Mouse (Mus musculus) kidney, embryonic 16.5 days (tissue): Measurements from ENCODE around the gene S1pr1. TPM values are rescaled to one million over a fixed set of nuclear protein-coding genes. Genes with fewer than 3 reads are reported as not detected.

Source experiments
- ATAC-seq: fragments of 200-750 bp; cut with Nextera tagmentation; 2 replicates; pipeline ENCODE4 v1.8.0; 2017; ENCODE audit warnings: moderate TSS enrichment; ENCODE audit not compliant: low FRiP score, low TSS enrichment
- H3K27ac ChIP-seq: fragments of 300-500 bp; sonication (generic); 2 replicates; pipeline ENCODE4 v1.5.1; 2014; ENCODE audit warnings: low read length
- H3K27me3 ChIP-seq: fragments of 300-500 bp; sonication (generic); 2 replicates; pipeline ENCODE4 v1.6.1; 2014; ENCODE audit warnings: low read length, control low read depth, mixed read lengths; ENCODE audit not compliant: insufficient read depth
- H3K36me3 ChIP-seq: fragments of 300-500 bp; sonication (generic); 2 replicates; pipeline ENCODE4 v1.6.1; 2014; ENCODE audit warnings: low read length, control low read depth, mixed read lengths; ENCODE audit not compliant: insufficient read depth
- H3K4me1 ChIP-seq: fragments of 300-500 bp; sonication (generic); 2 replicates; pipeline ENCODE4 v1.6.1; 2014; ENCODE audit warnings: low read length, control low read depth, mixed read lengths; ENCODE audit not compliant: insufficient read depth
- H3K4me2 ChIP-seq: fragments of 300-500 bp; sonication (generic); replicated peaks from 2 replicates; pipeline ENCODE4 v1.6.1; 2014; ENCODE audit warnings: low read depth, low read length
- H3K4me3 ChIP-seq: fragments of 300-500 bp; sonication (generic); 2 replicates; pipeline ENCODE4 v1.5.1; 2014; ENCODE audit warnings: mild to moderate bottlenecking, low read length
- H3K9ac ChIP-seq: fragments of 300-500 bp; sonication (generic); replicated peaks from 2 replicates; pipeline ENCODE4 v1.6.1; 2014; ENCODE audit warnings: low read length
- H3K9me3 ChIP-seq: fragments of 300-500 bp; sonication (generic); 2 replicates; pipeline ENCODE4 v1.6.1; 2016; ENCODE audit warnings: low read length, control low read depth
- whole genome bisulfite sequencing: fragments of 180-500 bp; shearing (Covaris S2); extraction: QIAGEN DNeasy Blood & Tissue Kit; methylation state at CpG from one replicate; pipeline ENCODE4 v1.1.7; 2014; 5-methylcytosine and 5-hydroxymethylcytosine counted together
- polyA plus RNA-seq: library from polyadenylated mRNA; unstranded; fragments of >200 nt; fragmentation: Nextera tagmentation; extraction: Ambion mirVana; gene quantifications from 2 replicates; pipeline ENCODE4 v1.2.1, GENCODE M21; 2015

The S1pr1 gene
- polyA plus RNA-seq, 1 experiment from 2014 or later: 26.1 TPM

DNA sequence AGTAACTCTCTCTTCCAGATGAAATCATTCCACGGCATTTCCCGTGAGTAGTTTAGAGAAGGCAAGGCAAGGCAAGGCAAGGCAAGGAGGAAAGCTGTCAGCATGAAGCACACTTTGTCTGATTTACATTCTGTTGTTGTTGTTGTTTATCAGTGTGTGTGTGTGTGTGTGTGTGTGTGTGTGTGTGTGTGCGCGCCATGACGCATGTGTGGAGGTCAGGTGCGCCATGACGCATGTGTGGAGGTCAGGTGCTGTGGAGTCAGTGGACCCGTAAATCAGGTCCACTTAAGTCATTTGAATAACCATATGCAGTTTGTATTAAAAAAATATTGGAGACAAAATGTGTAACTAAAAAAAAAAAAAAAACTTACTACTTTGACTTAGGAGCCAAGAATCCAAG is 11.2 kb downstream of the S1pr1 start:
- H3K9me3 ChIP-seq: no peaks in the 10 kb centered on the region
- 93% methylated on average over 8 of the region's 8 CpGs for WGBS
- H3K27ac ChIP-seq: no peak overlapping the region
- no peak overlapping the region for H3K4me3 ChIP-seq
- no peak overlapping the region for H3K9ac ChIP-seq
- H3K4me2 ChIP-seq: no peak overlapping the region
- H3K36me3 ChIP-seq: no peaks in the 10 kb centered on the region
- no peaks in the 10 kb centered on the region for H3K27me3 ChIP-seq
- no peak for ATAC-seq
- H3K4me1 ChIP-seq: 0 out of 2 replicates have a peak, but pooled peaks cover 3% of the 10 kb centered on the region

DNA sequence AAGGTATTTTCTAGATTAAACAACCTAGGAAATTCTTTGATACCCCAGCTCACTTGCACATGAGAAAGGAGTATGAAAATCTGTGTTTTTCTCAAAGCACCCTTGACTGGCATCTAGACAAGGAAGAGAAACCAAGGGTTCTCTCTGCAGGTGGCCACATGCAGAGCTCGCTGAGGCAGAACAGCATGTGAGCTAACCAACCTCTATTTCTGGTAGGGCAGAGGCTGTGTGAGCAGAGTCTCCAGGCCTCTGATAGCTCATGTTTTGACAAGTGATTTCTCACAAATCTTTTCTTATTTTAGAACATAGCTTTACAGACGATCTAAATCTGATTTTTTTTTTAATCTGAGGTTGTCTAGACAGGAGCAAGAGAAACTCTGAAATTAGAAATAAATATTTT is 12.8 kb downstream of the S1pr1 start:
- no peaks in the 10 kb centered on the region for H3K9me3 ChIP-seq
- no peak overlapping the region for H3K9ac ChIP-seq
- no peak overlapping the region for H3K4me2 ChIP-seq
- H3K36me3 ChIP-seq: no peaks in the 10 kb centered on the region
- no peaks in the 10 kb centered on the region for H3K27me3 ChIP-seq
- ATAC-seq: no peak
- H3K27ac ChIP-seq: no peak overlapping the region
- H3K4me1 ChIP-seq: 0 out of 2 replicates have a peak, but pooled peaks cover 3% of the 10 kb centered on the region
- H3K4me3 ChIP-seq: no peak overlapping the region
- WGBS: 56% methylated on average over 2 of the region's 2 CpGs

DNA sequence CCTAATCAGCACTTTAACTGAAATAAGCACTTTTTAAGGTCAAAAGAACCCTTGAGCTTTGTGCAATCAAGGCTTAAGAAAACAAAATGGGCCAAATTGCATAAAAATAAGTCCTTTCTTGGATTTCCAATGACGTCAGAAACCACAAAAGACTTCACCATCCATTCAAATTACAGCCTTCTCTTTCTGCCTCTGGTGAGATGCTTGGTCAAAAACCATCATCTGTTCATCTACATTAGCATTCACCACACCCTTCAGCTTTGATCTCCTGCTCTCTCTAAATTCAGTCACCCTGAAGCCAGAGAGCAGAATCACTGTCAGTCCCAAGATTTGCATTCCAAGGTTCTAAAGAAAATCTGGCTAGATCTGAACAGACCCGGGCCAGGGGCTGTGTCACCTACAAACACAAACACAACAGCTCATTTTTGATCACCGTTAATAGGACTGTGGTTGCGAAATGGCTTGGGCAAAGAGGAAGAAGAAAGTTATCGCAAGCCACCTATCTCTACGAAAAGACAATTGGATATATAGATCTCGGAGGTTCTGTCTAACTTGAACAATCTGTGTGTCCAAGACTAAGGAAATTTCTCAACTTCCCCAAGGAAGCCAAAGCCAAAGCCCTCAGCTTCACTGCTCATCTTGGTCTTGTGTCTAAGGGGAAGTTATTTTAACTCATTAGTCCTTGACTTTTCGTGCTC is 19.5 kb downstream of the S1pr1 start:
- Histone ChIP-seq H3K4me3 (no peak overlapping the region), H3K4me1 (no peaks in the 10 kb centered on the region), H3K4me2 (no peak overlapping the region), H3K27ac (no peak overlapping the region), H3K27me3 (no peaks in the 10 kb centered on the region), H3K9me3 (no peaks in the 10 kb centered on the region), H3K36me3 (no peaks in the 10 kb centered on the region), H3K9ac (no peak overlapping the region)
- 84% methylated on average over 8 of the region's 8 CpGs for WGBS
- ATAC-seq: no peak

DNA sequence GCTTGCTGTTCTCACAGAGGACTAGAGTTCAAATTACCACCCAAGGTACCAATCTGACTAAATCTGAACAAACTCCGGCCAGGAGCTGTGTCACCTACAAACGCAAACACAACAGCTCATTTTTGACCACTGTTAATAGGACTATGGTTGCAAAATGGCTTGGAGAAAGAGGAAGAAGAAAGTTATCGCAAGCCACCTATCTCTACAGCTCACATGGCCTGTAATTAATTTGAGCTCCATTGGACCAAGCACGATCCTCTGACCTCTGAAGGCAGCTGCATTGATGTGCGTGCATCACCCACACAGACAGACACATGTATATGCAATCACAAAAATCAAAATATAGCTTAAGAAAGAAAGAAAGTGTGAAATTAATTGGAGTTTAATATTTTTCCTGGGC is 20.7 kb downstream of the S1pr1 start:
- Histone ChIP-seq H3K36me3 (no peaks in the 10 kb centered on the region), H3K9me3 (no peaks in the 10 kb centered on the region), H3K4me2 (no peak overlapping the region), H3K4me1 (no peaks in the 10 kb centered on the region), H3K4me3 (no peak overlapping the region), H3K9ac (no peak overlapping the region), H3K27me3 (no peaks in the 10 kb centered on the region), H3K27ac (no peak overlapping the region)
- WGBS: 71% methylated on average over 5 of the region's 5 CpGs
- no peak for ATAC-seq

DNA sequence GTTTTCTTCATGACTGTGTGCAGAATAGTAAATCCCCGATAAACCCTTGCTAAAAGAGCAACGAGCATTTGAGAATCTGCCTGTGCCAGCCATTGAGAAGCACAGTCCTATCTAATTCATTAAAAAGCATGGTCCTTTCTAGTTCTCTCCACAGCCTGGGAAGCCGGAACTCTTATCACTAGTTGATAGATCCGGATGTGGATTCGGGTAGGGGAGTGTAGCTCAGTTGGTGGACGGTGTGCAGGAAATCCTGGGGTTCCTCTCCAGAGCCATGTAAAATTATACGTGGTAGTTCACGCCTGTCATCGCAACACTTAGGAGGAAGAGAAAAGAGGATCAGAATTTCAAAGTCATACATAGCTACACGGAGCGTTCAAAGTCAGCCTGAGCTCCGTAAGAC is 21.5 kb downstream of the S1pr1 start:
- WGBS: 83% methylated on average over 12 of the region's 12 CpGs

DNA sequence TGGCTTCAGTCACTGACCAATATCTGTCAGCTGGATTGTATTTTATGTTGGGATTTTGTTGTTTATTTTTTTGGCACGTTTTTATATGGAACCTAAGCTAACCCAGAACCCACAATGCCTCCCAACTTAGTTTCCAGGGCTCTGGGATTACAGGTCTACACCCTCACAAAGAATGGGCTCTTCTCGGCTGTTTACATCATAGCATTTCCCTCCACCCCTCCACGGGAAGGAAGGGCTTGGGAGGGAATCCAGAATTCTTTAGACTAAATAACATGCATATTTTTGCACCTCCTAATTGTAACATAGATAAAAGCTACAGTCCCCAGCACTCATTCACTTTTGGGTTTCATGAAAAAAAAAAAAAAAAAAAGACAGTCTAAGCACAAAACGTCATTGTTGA is 22.0 kb downstream of the S1pr1 start:
- Histone ChIP-seq H3K4me3 (no peak overlapping the region), H3K36me3 (no peaks in the 10 kb centered on the region), H3K4me1 (no peaks in the 10 kb centered on the region), H3K9me3 (no peaks in the 10 kb centered on the region), H3K4me2 (no peak overlapping the region), H3K27me3 (no peaks in the 10 kb centered on the region), H3K9ac (no peak overlapping the region), H3K27ac (no peak overlapping the region)
- WGBS: 59% methylated on average over 4 of the region's 4 CpGs
- no peak for ATAC-seq

More for the DNA sequence above, 21.5 kb downstream of the S1pr1 start:
- Histone ChIP-seq H3K27me3 (no peaks in the 10 kb centered on the region), H3K9me3 (no peaks in the 10 kb centered on the region), H3K9ac (no peak overlapping the region), H3K4me1 (no peaks in the 10 kb centered on the region), H3K4me3 (no peak overlapping the region), H3K27ac (no peak overlapping the region), H3K4me2 (no peak overlapping the region), H3K36me3 (no peaks in the 10 kb centered on the region)
- no peak for ATAC-seq

DNA sequence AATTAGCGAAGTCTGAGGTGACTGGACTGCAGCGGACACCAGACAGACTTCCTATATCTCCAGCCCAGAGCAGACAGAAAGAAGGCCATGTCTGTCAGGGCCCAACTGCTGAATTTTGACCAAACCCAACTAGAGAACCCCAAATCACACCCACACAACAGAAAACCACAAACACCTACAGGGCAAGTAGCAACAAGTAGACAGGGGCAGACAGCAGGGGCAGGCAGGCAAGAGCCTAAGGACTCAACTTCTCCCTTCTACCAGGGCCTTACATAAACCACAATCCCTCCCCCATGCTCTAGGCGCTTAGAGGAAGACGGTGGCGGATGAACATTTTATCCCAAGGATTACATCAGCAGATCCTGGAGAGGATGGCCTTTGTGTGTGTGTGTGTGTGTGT is 22.5 kb downstream of the S1pr1 start:
- Histone ChIP-seq H3K27ac (no peak overlapping the region), H3K36me3 (no peaks in the 10 kb centered on the region), H3K9ac (no peak overlapping the region), H3K27me3 (no peaks in the 10 kb centered on the region), H3K4me3 (no peak overlapping the region), H3K9me3 (no peaks in the 10 kb centered on the region), H3K4me1 (no peaks in the 10 kb centered on the region), H3K4me2 (no peak overlapping the region)
- WGBS: 88% methylated on average over 5 of the region's 5 CpGs
- no peak for ATAC-seq

DNA sequence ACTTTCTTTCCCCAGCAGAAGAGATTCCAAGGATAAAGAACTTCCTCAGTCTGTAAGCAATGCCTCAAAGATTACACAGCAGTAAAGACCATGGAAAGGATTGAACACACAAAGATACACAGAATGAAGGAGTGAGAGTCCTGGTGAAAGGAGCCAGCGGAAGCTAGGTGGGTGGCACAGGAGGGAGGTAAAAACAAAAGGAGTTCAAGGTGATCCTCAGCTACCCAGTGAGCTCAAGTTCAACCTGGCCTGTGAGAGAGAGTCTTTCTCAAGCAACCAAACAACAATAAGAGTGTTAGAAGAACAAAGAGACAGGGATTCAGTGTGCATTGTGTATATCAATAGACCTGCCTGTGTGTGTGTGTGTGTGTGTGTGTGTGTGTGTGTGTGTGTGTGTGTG is 25.0 kb downstream of the S1pr1 start:
- H3K27me3 ChIP-seq: no peaks in the 10 kb centered on the region
- H3K9me3 ChIP-seq: no peaks in the 10 kb centered on the region
- no peaks in the 10 kb centered on the region for H3K4me1 ChIP-seq
- ATAC-seq: no peak
- peak overlapping the region; percentile 49; the same call in 1 of the 2 replicates for H3K27ac ChIP-seq
- no peak overlapping the region for H3K4me2 ChIP-seq
- no peaks in the 10 kb centered on the region for H3K36me3 ChIP-seq
- no peak overlapping the region for H3K9ac ChIP-seq
- WGBS: 91% methylated on average over 1 of the region's 1 CpGs
- no peak overlapping the region for H3K4me3 ChIP-seq

DNA sequence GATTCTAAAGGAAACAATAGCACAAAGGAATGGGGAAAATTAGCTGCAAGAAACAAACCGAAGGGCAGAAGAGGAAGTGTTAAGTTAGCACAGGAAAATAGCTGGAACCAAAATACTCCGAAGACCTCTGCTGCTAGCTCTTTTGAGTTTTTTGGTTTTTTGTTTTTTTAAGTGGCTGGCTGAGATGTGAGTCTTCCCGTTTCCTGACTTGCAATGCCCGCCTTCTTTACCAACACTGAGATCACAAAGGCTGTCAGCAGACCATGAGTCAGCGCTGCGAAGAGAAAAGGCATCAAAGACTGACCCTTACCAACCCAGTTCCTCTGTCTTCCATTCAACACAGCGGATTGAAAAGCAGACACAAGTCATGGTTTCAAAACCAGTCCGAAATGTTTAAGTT is 25.5 kb downstream of the S1pr1 start:
- H3K4me1 ChIP-seq: no peaks in the 10 kb centered on the region
- H3K27ac ChIP-seq: peak overlapping the region; percentile 49
- H3K27me3 ChIP-seq: no peaks in the 10 kb centered on the region
- no peaks in the 10 kb centered on the region for H3K36me3 ChIP-seq
- H3K9ac ChIP-seq: no peak overlapping the region
- ATAC-seq: no peak
- H3K4me3 ChIP-seq: no peak overlapping the region
- H3K4me2 ChIP-seq: no peak overlapping the region
- 44% methylated on average over 8 of the region's 8 CpGs for WGBS
- no peaks in the 10 kb centered on the region for H3K9me3 ChIP-seq

DNA sequence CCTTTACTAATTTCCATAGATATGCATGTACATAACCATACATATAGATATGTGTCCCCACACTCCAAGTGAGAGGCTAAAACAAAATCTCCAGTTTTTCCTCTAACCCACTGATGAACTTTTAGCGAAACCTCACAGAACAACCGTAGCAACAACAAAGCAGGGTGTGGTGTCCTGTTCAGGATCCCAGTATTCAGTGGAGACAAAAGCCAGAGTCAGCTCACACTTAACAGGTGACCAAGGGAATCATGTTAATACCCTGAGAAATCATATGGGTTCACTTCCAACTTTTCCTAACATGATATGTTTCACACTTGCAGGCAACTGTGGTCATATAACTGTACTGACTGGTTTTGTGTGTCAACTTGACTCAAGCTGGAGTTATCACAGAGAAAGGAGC is 27.1 kb downstream of the S1pr1 start:
- Histone ChIP-seq H3K9me3 (no peaks in the 10 kb centered on the region), H3K4me3 (no peak overlapping the region), H3K9ac (no peak overlapping the region), H3K27ac (no peak overlapping the region), H3K27me3 (no peaks in the 10 kb centered on the region), H3K4me2 (no peak overlapping the region), H3K4me1 (no peaks in the 10 kb centered on the region), H3K36me3 (no peaks in the 10 kb centered on the region)
- 86% methylated on average over 2 of the region's 2 CpGs for WGBS
- ATAC-seq: no peak
